In the genomic region with DNA sequence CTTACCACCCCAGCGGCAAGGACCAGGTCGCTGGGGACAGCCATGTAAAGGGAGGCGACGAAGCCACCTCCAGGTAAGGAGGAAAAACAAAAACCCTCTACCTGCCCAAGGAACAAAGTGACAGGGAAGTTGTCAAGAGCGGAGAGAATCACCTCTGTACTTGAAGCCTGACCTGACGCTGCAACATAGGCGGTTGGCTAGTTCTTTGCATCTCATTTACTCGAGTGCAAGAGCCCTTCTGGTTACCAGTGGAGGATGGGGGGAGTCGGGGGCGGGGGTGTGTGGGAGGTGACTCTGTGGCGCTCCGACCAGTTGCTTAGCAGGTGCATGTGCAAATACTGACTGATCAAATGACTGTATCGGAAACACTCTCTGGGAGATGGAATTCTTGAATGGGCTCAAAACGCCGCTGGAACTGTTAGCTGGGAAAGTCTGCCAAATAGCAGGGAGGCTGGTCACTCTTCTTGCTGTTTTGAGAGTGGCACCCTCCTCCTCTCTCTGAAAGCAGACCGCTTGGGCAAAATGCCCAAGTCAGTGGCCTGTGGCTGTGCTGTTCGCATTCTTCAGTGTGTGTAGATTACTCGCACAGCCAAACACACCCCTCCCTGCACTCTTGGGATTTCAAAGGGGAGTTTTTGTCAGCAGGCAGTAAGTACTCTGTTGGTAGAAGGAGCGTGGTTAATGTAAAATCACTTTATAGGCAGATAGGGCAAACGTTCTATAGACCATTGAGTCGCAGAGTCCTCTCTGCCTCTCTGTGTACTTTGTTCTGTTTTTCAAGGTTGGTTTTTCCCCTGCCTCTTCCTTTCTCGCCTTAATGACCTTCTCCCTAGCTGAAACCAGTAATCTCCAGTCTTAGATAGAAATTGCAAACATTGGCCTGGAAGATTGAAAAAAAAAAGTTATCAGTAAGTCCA, we compare ENCODE assay signal across 8 mouse cellular contexts. TPM values are rescaled to one million over a fixed set of nuclear protein-coding genes. Genes with fewer than 3 reads are reported as not detected.
DNase-seq lines count a peak whose midpoint lies in the region; ATAC-seq lines count a peak whose summit lies in the region.

No protein-coding gene starts in this region.

- H3K4me1 ChIP-seq in forebrain, embryonic 11.5 days (replicated peaks; ENCODE audit: control insufficient read depth, insufficient read depth, low read length), result peaks cover 3% of the 10 kb centered on the region; the same call in 1 of the 2 replicates
- peaks cover 27% of the 10 kb centered on the region for H3K4me1 ChIP-seq in heart, embryonic 16.5 days (ENCODE audit: control insufficient read depth, insufficient read depth, low read length)
- H3K4me1 ChIP-seq in liver, embryonic 15.5 days (replicated peaks), result peaks cover 46% of the 10 kb centered on the region
- 0 out of 2 replicates have a peak, but pooled peaks cover 2% of the 10 kb centered on the region for H3K4me1 ChIP-seq in neural tube, embryonic 14.5 days (ENCODE audit: control insufficient read depth, insufficient read depth, low read length)

- peak overlapping the region; percentile 86 for H3K27ac ChIP-seq in forebrain, embryonic 11.5 days (ENCODE audit: low read depth, low read length)
- H3K27ac ChIP-seq in heart, embryonic 16.5 days (ENCODE audit: low read length), result peak overlapping the region; percentile 99
- H3K27ac ChIP-seq in liver, embryonic 15.5 days (replicated peaks), result peak overlapping the region; percentile 87
- peak overlapping the region; percentile 83 for H3K27ac ChIP-seq in neural tube, embryonic 14.5 days (ENCODE audit: low read depth, low read length)

- peak overlapping the region; percentile 49 for H3K4me3 ChIP-seq in forebrain, embryonic 11.5 days (ENCODE audit: low read depth, low read length)
- H3K4me3 ChIP-seq in heart, embryonic 16.5 days (ENCODE audit: low read length), result peak overlapping the region; percentile 91
- H3K4me3 ChIP-seq in liver, embryonic 15.5 days (replicated peaks), result peak overlapping the region; percentile 63
- peak overlapping the region; percentile 52 for H3K4me3 ChIP-seq in neural tube, embryonic 14.5 days (ENCODE audit: low read depth, low read length)

- no peaks in the 10 kb centered on the region for H3K36me3 ChIP-seq in forebrain, embryonic 11.5 days (ENCODE audit: control insufficient read depth, insufficient read depth, low read length)
- no peaks in the 10 kb centered on the region for H3K36me3 ChIP-seq in heart, embryonic 16.5 days (ENCODE audit: control insufficient read depth, insufficient read depth)
- H3K36me3 ChIP-seq in liver, embryonic 15.5 days (replicated peaks), result no peaks in the 10 kb centered on the region
- no peaks in the 10 kb centered on the region for H3K36me3 ChIP-seq in neural tube, embryonic 14.5 days (ENCODE audit: control insufficient read depth, insufficient read depth, low read length)

- peak; percentile 50 for ATAC-seq in CD4-positive, CD25-positive, alpha-beta regulatory T cell, adult 4 months
- ATAC-seq in forebrain, embryonic 11.5 days (replicated peaks; ENCODE audit: low FRiP score), result peak; percentile 72
- ATAC-seq in heart, embryonic 16.5 days (replicated peaks; ENCODE audit: extremely low read depth, insufficient read depth, low FRiP score), result peak; percentile 89
- ATAC-seq in liver, embryonic 15.5 days (ENCODE audit: insufficient read depth), result peak; percentile 62
- ATAC-seq in neural tube, embryonic 14.5 days (ENCODE audit: low read depth), result peak; percentile 87

- H3K9me3 ChIP-seq in forebrain, embryonic 11.5 days (ENCODE audit: control insufficient read depth, low read length), result no peaks in the 10 kb centered on the region
- H3K9me3 ChIP-seq in heart, embryonic 16.5 days (replicated peaks; ENCODE audit: control insufficient read depth, low read length), result 0 out of 2 replicates have a peak, but pooled peaks cover 3% of the 10 kb centered on the region
- H3K9me3 ChIP-seq in liver, embryonic 15.5 days (replicated peaks), result no peaks in the 10 kb centered on the region
- H3K9me3 ChIP-seq in neural tube, embryonic 14.5 days (ENCODE audit: control insufficient read depth, low read length), result no peaks in the 10 kb centered on the region

- peak; percentile 67 for DNase-seq in brain, adult 2 months (ENCODE audit: low read depth, low spot score)
- DNase-seq in forebrain, embryonic 11.5 days (ENCODE audit: low spot score), result peak; percentile 73
- DNase-seq in kidney, postnatal 25 days, result peak; percentile 90 to 94
- DNase-seq in testis, postnatal 10 days (ENCODE audit: low spot score), result peak; percentile 79

- H3K27me3 ChIP-seq in forebrain, embryonic 11.5 days (ENCODE audit: control insufficient read depth, insufficient read depth, low read length), result no peaks in the 10 kb centered on the region
- no peaks in the 10 kb centered on the region for H3K27me3 ChIP-seq in heart, embryonic 16.5 days (ENCODE audit: control insufficient read depth, insufficient read depth, low read length)
- no peaks in the 10 kb centered on the region for H3K27me3 ChIP-seq in liver, embryonic 15.5 days
- H3K27me3 ChIP-seq in neural tube, embryonic 14.5 days (ENCODE audit: control insufficient read depth, insufficient read depth, low read length), result no peaks in the 10 kb centered on the region

- WGBS in forebrain, embryonic 11.5 days, result 1% methylated on average over 22 of the region's 22 CpGs
- WGBS in heart, embryonic 16.5 days, result under 1% methylated on average over 22 of the region's 22 CpGs
- under 1% methylated on average over 22 of the region's 22 CpGs for WGBS in liver, embryonic 15.5 days (ENCODE audit: insufficient replicate concordance)
- WGBS in neural tube, embryonic 14.5 days, result under 1% methylated on average over 22 of the region's 22 CpGs

- peak overlapping the region; percentile 62 for H3K9ac ChIP-seq in forebrain, embryonic 11.5 days (ENCODE audit: low read length)
- peak overlapping the region; percentile 89 for H3K9ac ChIP-seq in heart, embryonic 16.5 days (ENCODE audit: low read length)
- H3K9ac ChIP-seq in liver, embryonic 15.5 days, result peak overlapping the region; percentile 52
- peak overlapping the region; percentile 50 for H3K9ac ChIP-seq in neural tube, embryonic 14.5 days (replicated peaks; ENCODE audit: low read depth, low read length)

- peak overlapping the region; percentile 88 for H3K4me2 ChIP-seq in forebrain, embryonic 11.5 days (ENCODE audit: low read depth, low read length, severe bottlenecking)
- peak overlapping the region; percentile 92 for H3K4me2 ChIP-seq in heart, embryonic 16.5 days (ENCODE audit: low read depth, low read length)
- H3K4me2 ChIP-seq in liver, embryonic 15.5 days, result peak overlapping the region; percentile 77
- peak overlapping the region; percentile 95 for H3K4me2 ChIP-seq in neural tube, embryonic 14.5 days (ENCODE audit: low read depth, low read length)

RNA-seq across cellular contexts. Expression of gene Arhgap18, which starts 19.7 kb away (rescaled TPM):
- 10 to 100 TPM; 46.8 to 50.9 TPM for polyA plus RNA-seq in CD4-positive, CD25-positive, alpha-beta regulatory T cell, adult 4 months (2017; shearing (Covaris generic))
- 18.2 and 20.9 TPM in 2 replicates for polyA plus RNA-seq in forebrain, embryonic 11.5 days (2014; fragmentation: Nextera tagmentation; extraction: Ambion mirVana)
- 39.6 and 42.4 TPM in 2 replicates for polyA plus RNA-seq in heart, embryonic 16.5 days (2015; fragmentation: Nextera tagmentation; extraction: Ambion mirVana)
- polyA plus RNA-seq in liver, embryonic 15.5 days (2015; fragmentation: Nextera tagmentation; extraction: Ambion mirVana), result 7.2 and 7.9 TPM in 2 replicates
- 10.0 and 11.6 TPM in 2 replicates for polyA plus RNA-seq in neural tube, embryonic 14.5 days (2014; fragmentation: Nextera tagmentation; extraction: Ambion mirVana)

Comparison
In these comparisons a context has a peak if more than half of its experiments do, and no peak if none do; other contexts are left out.
1. Peak in every context shown above with its lines: DNase-seq, ATAC-seq, H3K4me3 ChIP-seq and H3K27ac ChIP-seq.